Mouse (Mus musculus) heart, adult 2 months (tissue): ENCODE measurements around the gene Pip4p1.

Experiments used
- CTCF ChIP-seq: fragments of 200-600 bp; IDR thresholded peaks from 2 replicates; pipeline ENCODE4 v1.8.1; 2022; ENCODE audit warnings: antibody characterized with exemption, mild to moderate bottlenecking, moderate library complexity
- EP300 ChIP-seq: fragments of 200-500 bp; IDR thresholded peaks from 2 replicates; pipeline ENCODE4 v1.6.1; 2011; ENCODE audit warnings: low read depth, low read length, control low read depth; ENCODE audit not compliant: insufficient read depth

- TF ChIP-seq CTCF (no peak), EP300 (no peak)
Measured at GRCm38 (mm10) chr14:50896747-50897373, 33.8 kb downstream of the Pip4p1 start.
